Mouse (Mus musculus) layer of hippocampus, adult 18-20 months (tissue): ENCODE results near the gene Rnf13. TPM values are rescaled to one million over a fixed set of nuclear protein-coding genes. Genes with fewer than 3 reads are reported as not detected.
A peak's percentile ranks its signal among the peaks of the same experiment; 100 is the strongest.
"Not testable (repeated sequence)": the region's sequence is repeated elsewhere in the genome, so short reads cannot be mapped to it uniquely, and the experiment has no call there.

Source experiments
- DNase-seq, 2 experiments: peaks; one replicate each; pipeline ENCODE4 v3.0.0; 2022; ENCODE audit warnings: low spot score in 2 of 2
- long read RNA-seq: library from polyadenylated mRNA; stranded (forward); transcript quantifications from one replicate; pipeline ENCODE4 v2.0.0, GENCODE M21; 2021
- total RNA-seq, 2 experiments: library from RNA; stranded (reverse); gene quantifications; 2 replicates each; pipeline ENCODE4 v1.2.3; 2021

Gene Rnf13
- 100 to 1,000 TPM in 1 of 2 experiments, 10 to 100 TPM in 1; 92.0 to 112 TPM for total RNA-seq
- long read RNA-seq, transcript Rnf13-201 (10 exons, 2,678 nt): major isoform, 65 of 100 reads
- long read RNA-seq, transcript Rnf13-209 (9 exons, 1,062 nt): minor isoform, 11 of 100 reads
- long read RNA-seq, partial matches to known transcripts: 9 of 100 reads
- long read RNA-seq, other reads (novel, unspliced or antisense): 14 of 100 reads

- peak; percentile 97 to 99 for DNase-seq
These were observed at the start of gene Rnf13 for GRCm38 (mm10) chr3:57735511-57736370. Gene Rnf13 (plus strand): TSS chr3:57736062.

- no peak for DNase-seq
These were observed 44.1 kb upstream of the Rnf13 start for GRCm38 (mm10) chr3:57691772-57692171.

GRCm38 (mm10) chr3:57692719-57693118 is 43.1 kb upstream of the Rnf13 start, which contains the start of gene Ankub1:
Gene Ankub1 (minus strand): TSS chr3:57692799.
- peak in 1 of 2 experiments; percentile 62 for DNase-seq

- DNase-seq: no peak
These were observed 39.6 kb upstream of the Rnf13 start for GRCm38 (mm10) chr3:57696249-57696648.

- no peak for DNase-seq
These were observed 39.1 kb upstream of the Rnf13 start for GRCm38 (mm10) chr3:57696779-57697178.

- no peak for DNase-seq
These were observed 21.7 kb upstream of the Rnf13 start for GRCm38 (mm10) chr3:57714151-57714550.

- no peak for DNase-seq
These were observed 3.5 kb upstream of the Rnf13 start for GRCm38 (mm10) chr3:57732206-57732915.

GRCm38 (mm10) chr3:57736419-57737095 is 695 bp downstream of the Rnf13 start:
- DNase-seq: no peak

GRCm38 (mm10) chr3:57739830-57740229 is 4.0 kb downstream of the Rnf13 start:
- no peak for DNase-seq

GRCm38 (mm10) chr3:57748576-57749267 is 12.9 kb downstream of the Rnf13 start:
- DNase-seq: no peak

- DNase-seq: no peak
These were observed 41.1 kb downstream of the Rnf13 start for GRCm38 (mm10) chr3:57776915-57777314.

- no peak for DNase-seq
These were observed 52.6 kb downstream of the Rnf13 start for GRCm38 (mm10) chr3:57788472-57788871.

GRCm38 (mm10) chr3:57789005-57789962 is 53.4 kb downstream of the Rnf13 start:
- peak in 1 of 2 experiments; percentile 12 for DNase-seq

- DNase-seq: no peak
These were observed 55.2 kb downstream of the Rnf13 start for GRCm38 (mm10) chr3:57791104-57791503.

- DNase-seq: not testable (repeated sequence)
These were observed 59.2 kb downstream of the Rnf13 start for GRCm38 (mm10) chr3:57795071-57795470.

GRCm38 (mm10) chr3:57815447-57815846 is 79.6 kb downstream of the Rnf13 start:
- peak in 1 of 2 experiments; percentile 36 for DNase-seq

GRCm38 (mm10) chr3:57825866-57826265 is 90.0 kb downstream of the Rnf13 start:
- DNase-seq: peak in 1 of 2 experiments; percentile 73

- no peak for DNase-seq
These were observed 97.7 kb downstream of the Rnf13 start for GRCm38 (mm10) chr3:57833585-57833984.

GRCm38 (mm10) chr3:57836911-57837310 is 101.0 kb downstream of the Rnf13 start:
- no peak for DNase-seq
